Mouse (Mus musculus) erythroblast, embryonic 14.5 days (primary cell): ENCODE results near the gene Gpx7. TPM values are rescaled to one million over a fixed set of nuclear protein-coding genes. Genes with fewer than 3 reads are reported as not detected.
"Not testable (repeated sequence)": the region's sequence is repeated elsewhere in the genome, so short reads cannot be mapped to it uniquely, and the experiment has no call there.

ENCODE experiments used
- H3K27me3 ChIP-seq: 2 replicates; pipeline ENCODE4 v1.6.1; 2012; ENCODE audit warnings: inconsistent platforms; ENCODE audit not compliant: control insufficient read depth
- H3K36me3 ChIP-seq: 2 replicates; pipeline ENCODE4 v1.6.1; 2012; ENCODE audit warnings: mild to moderate bottlenecking, inconsistent platforms; ENCODE audit not compliant: control insufficient read depth
- H3K4me1 ChIP-seq: 2 replicates; pipeline ENCODE4 v1.6.1; 2012; ENCODE audit warnings: inconsistent platforms; ENCODE audit not compliant: control insufficient read depth
- H3K4me3 ChIP-seq: replicated peaks from 2 replicates; pipeline ENCODE3; 2012; ENCODE audit warnings: moderate library complexity, mild to moderate bottlenecking, inconsistent platforms
- H3K9me3 ChIP-seq: 2 replicates; pipeline ENCODE4 v1.6.1; 2012; ENCODE audit warnings: low read length, inconsistent platforms, mixed read lengths; ENCODE audit not compliant: control insufficient read depth
- GATA1 ChIP-seq: IDR thresholded peaks from 2 replicates; pipeline ENCODE4 v1.6.1; 2012; ENCODE audit warnings: low read length, inconsistent platforms, mixed read lengths
- TAL1 ChIP-seq: IDR thresholded peaks from 3 replicates; pipeline ENCODE4 v1.6.1; 2012; ENCODE audit warnings: low read length, inconsistent platforms, mixed read lengths
- polyA plus RNA-seq: library from polyadenylated mRNA; stranded (reverse); fragments of >175 nt; gene quantifications from 2 replicates; pipeline ENCODE4 v1.2.3, GENCODE M21; 2012

Gene Gpx7
- polyA plus RNA-seq, 1 experiment, result not detected

- no peak for TF ChIP-seq TAL1
- TF ChIP-seq GATA1, result no peak
- peaks cover 27% of the 10 kb centered on the region for H3K27me3 ChIP-seq
- peaks cover 3% of the 10 kb centered on the region; the same call in 1 of the 2 replicates for H3K4me1 ChIP-seq
Observed at GRCm38 (mm10) chr4:108362321-108363261, 44.2 kb downstream of the Gpx7 start.

GRCm38 (mm10) chr4:108360136-108361055 lies 46.4 kb downstream of the Gpx7 start:
- Histone ChIP-seq H3K27me3 (peaks cover 27% of the 10 kb centered on the region), H3K36me3 (no peaks in the 10 kb centered on the region), H3K4me3 (no peak overlapping the region), H3K9me3 (no peaks in the 10 kb centered on the region), H3K4me1 (peaks cover 3% of the 10 kb centered on the region; the same call in 1 of the 2 replicates)
- no peak for TF ChIP-seq GATA1
- TF ChIP-seq TAL1, result no peak

More at GRCm38 (mm10) chr4:108362321-108363261, 44.2 kb downstream of the Gpx7 start:
- Histone ChIP-seq H3K36me3 (no peaks in the 10 kb centered on the region), H3K9me3 (no peaks in the 10 kb centered on the region), H3K4me3 (no peak overlapping the region)

- Histone ChIP-seq H3K36me3 (no peaks in the 10 kb centered on the region), H3K27me3 (peaks cover 23% of the 10 kb centered on the region), H3K4me3 (no peak overlapping the region), H3K4me1 (peaks cover 8% of the 10 kb centered on the region), H3K9me3 (no peaks in the 10 kb centered on the region)
- TF ChIP-seq GATA1 (no peak), TAL1 (no peak)
Observed at GRCm38 (mm10) chr4:108358498-108358897, 48.3 kb downstream of the Gpx7 start.

- TF ChIP-seq GATA1 (no peak), TAL1 (no peak)
- Histone ChIP-seq H3K27me3 (peaks cover 18% of the 10 kb centered on the region), H3K4me1 (peaks cover 10% of the 10 kb centered on the region), H3K9me3 (no peaks in the 10 kb centered on the region), H3K4me3 (no peak overlapping the region), H3K36me3 (no peaks in the 10 kb centered on the region)
Observed at GRCm38 (mm10) chr4:108357458-108357857, 49.3 kb downstream of the Gpx7 start.

GRCm38 (mm10) chr4:108353591-108353990 lies 53.2 kb downstream of the Gpx7 start:
- not testable (repeated sequence) for H3K27me3 ChIP-seq, H3K36me3 ChIP-seq, H3K4me1 ChIP-seq, H3K9me3 ChIP-seq, H3K4me3 ChIP-seq

GRCm38 (mm10) chr4:108350819-108351218 lies 55.9 kb downstream of the Gpx7 start:
- Histone ChIP-seq H3K4me1 (peaks cover 11% of the 10 kb centered on the region), H3K36me3 (no peaks in the 10 kb centered on the region), H3K9me3 (no peaks in the 10 kb centered on the region), H3K4me3 (no peak overlapping the region), H3K27me3 (no peaks in the 10 kb centered on the region)
- no peak for TF ChIP-seq GATA1
- TF ChIP-seq TAL1, result no peak

Other genes starting within 250 kb of the Gpx7 start
- 0.08 and 0.18 TPM in 2 replicates for gene Echdc2, start 241.5 kb downstream of the Gpx7 start, polyA plus RNA-seq
- gene Zyg11a, start 188.9 kb downstream of the Gpx7 start, polyA plus RNA-seq, result not detected in 2 replicates
- gene Zyg11b, start 105.9 kb downstream of the Gpx7 start, polyA plus RNA-seq, result 0.02 TPM in 2 replicates
- 0.04 and 0.14 TPM in 2 replicates for gene Coa7, start 78.8 kb downstream of the Gpx7 start, polyA plus RNA-seq
- not detected in 2 replicates for gene Shisal2a, start 23.6 kb downstream of the Gpx7 start, polyA plus RNA-seq
- 1.1 and 1.2 TPM in 2 replicates for gene Tut4, start 52.5 kb upstream of the Gpx7 start, polyA plus RNA-seq
- gene Prpf38a, start 172.4 kb upstream of the Gpx7 start, polyA plus RNA-seq, result 0.38 and 0.47 TPM in 2 replicates
- 1.0 and 1.3 TPM in 2 replicates for gene Orc1, start 172.5 kb upstream of the Gpx7 start, polyA plus RNA-seq
- 2.5 and 2.6 TPM in 2 replicates for gene Cc2d1b, start 213.0 kb upstream of the Gpx7 start, polyA plus RNA-seq